Mouse (Mus musculus): ENCODE results near the gene Psmc1. TPM values are rescaled to one million over a fixed set of nuclear protein-coding genes. Genes with fewer than 3 reads are reported as not detected.

Gene Psmc1
- polyA plus RNA-seq, 1 experiment: 143 TPM

- no peak overlapping the region for H3K4me3 ChIP-seq (ENCODE audit: insufficient read depth, low read length)
- H3K4me1 ChIP-seq (ENCODE audit: control insufficient read depth, insufficient read depth, low read length): peaks cover 11% of the 10 kb centered on the region
- TF ChIP-seq POLR2A (IDR thresholded peaks at IDR 0.05; ENCODE audit: extremely low read depth, insufficient read depth, low read length): no peak
- peak; percentile 82 for TF ChIP-seq CTCF (IDR thresholded peaks at IDR 0.05; ENCODE audit: extremely low read depth, insufficient read depth, low read length)
- no peak overlapping the region for H3K27ac ChIP-seq (ENCODE audit: insufficient read depth, low read length)
Observed at GRCm38 (mm10) chr12:100131655-100132054, 21.7 kb downstream of the Psmc1 start.

DNA sequence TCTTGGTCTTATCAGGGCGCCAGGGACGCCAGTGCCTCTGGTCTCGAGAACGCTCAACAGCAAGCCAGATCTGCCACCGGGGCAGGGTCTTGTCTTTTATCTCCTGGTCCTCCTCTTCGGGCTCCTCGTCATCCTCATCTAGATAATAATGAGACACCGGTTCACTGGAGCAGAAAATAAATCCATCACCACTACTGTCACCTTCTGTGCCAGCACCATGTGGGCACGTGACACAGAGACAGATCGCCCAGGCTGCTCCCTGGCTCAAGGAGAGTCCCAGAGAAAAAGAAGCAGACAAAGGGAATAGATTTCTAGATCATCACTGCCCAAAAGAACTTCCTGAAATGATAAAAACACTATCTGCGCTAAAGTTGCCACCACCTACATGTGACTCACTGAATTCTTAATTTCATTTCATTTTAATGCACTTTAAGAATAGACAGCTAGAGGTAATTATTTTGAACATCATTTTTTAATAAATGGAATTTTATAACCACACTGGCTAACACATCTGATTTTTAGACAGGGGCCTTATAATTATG, 24.5 kb downstream of the Psmc1 start:
- no peak overlapping the region for H3K27ac ChIP-seq (ENCODE audit: insufficient read depth, low read length)
- H3K4me1 ChIP-seq (ENCODE audit: control insufficient read depth, insufficient read depth, low read length): peaks cover 4% of the 10 kb centered on the region; the same call in 1 of the 2 replicates
- TF ChIP-seq POLR2A (IDR thresholded peaks at IDR 0.05; ENCODE audit: extremely low read depth, insufficient read depth, low read length) (no peak), CTCF (IDR thresholded peaks at IDR 0.05; ENCODE audit: extremely low read depth, insufficient read depth, low read length) (no peak)
- H3K4me3 ChIP-seq (ENCODE audit: insufficient read depth, low read length): no peak overlapping the region

- TF ChIP-seq POLR2A (IDR thresholded peaks at IDR 0.05; ENCODE audit: extremely low read depth, insufficient read depth, low read length): no peak
- no peak for TF ChIP-seq CTCF (IDR thresholded peaks at IDR 0.05; ENCODE audit: extremely low read depth, insufficient read depth, low read length)
Observed at GRCm38 (mm10) chr12:100135117-100135516, 25.2 kb downstream of the Psmc1 start.

GRCm38 (mm10) chr12:100142848-100143523, 33.0 kb downstream of the Psmc1 start:
- TF ChIP-seq CTCF (IDR thresholded peaks at IDR 0.05; ENCODE audit: extremely low read depth, insufficient read depth, low read length) (no peak), POLR2A (IDR thresholded peaks at IDR 0.05; ENCODE audit: extremely low read depth, insufficient read depth, low read length) (no peak)
- Histone ChIP-seq H3K27ac (ENCODE audit: insufficient read depth, low read length) (no peak overlapping the region), H3K4me1 (ENCODE audit: control insufficient read depth, insufficient read depth, low read length) (no peaks in the 10 kb centered on the region)

More at GRCm38 (mm10) chr12:100135117-100135516, 25.2 kb downstream of the Psmc1 start:
- H3K4me1 ChIP-seq (ENCODE audit: control insufficient read depth, insufficient read depth, low read length): peaks cover 4% of the 10 kb centered on the region; the same call in 1 of the 2 replicates
- no peak overlapping the region for H3K27ac ChIP-seq (ENCODE audit: insufficient read depth, low read length)
- H3K4me3 ChIP-seq (ENCODE audit: insufficient read depth, low read length): no peak overlapping the region

GRCm38 (mm10) chr12:100143737-100144136, 33.8 kb downstream of the Psmc1 start:
- no peak overlapping the region for H3K27ac ChIP-seq (ENCODE audit: insufficient read depth, low read length)

More at GRCm38 (mm10) chr12:100142848-100143523, 33.0 kb downstream of the Psmc1 start:
- no peak overlapping the region for H3K4me3 ChIP-seq (ENCODE audit: insufficient read depth, low read length)

DNA sequence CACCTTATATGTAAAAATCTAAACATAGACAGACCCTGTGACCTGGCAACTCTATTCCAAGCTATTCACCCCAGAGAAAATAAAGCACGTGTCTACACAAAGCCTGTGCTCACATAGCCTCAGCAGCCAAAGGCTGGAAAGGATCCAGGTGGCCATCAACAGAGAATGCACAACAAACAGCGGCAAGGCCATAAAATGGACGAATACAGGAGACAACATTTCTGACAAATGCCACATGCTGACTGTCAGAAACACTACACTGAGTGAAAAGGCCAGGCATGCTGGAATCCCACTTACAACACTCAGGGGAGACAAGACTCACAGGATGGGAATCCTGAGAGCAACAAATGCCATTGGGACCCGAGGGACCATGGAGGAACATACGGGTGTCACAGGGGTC, 34.3 kb downstream of the Psmc1 start:
- TF ChIP-seq CTCF (IDR thresholded peaks at IDR 0.05; ENCODE audit: extremely low read depth, insufficient read depth, low read length) (no peak), POLR2A (IDR thresholded peaks at IDR 0.05; ENCODE audit: extremely low read depth, insufficient read depth, low read length) (no peak)
- no peaks in the 10 kb centered on the region for H3K4me1 ChIP-seq (ENCODE audit: control insufficient read depth, insufficient read depth, low read length)
- no peak overlapping the region for H3K4me3 ChIP-seq (ENCODE audit: insufficient read depth, low read length)
- no peak overlapping the region for H3K27ac ChIP-seq (ENCODE audit: insufficient read depth, low read length)

More at GRCm38 (mm10) chr12:100143737-100144136, 33.8 kb downstream of the Psmc1 start:
- Histone ChIP-seq H3K4me1 (ENCODE audit: control insufficient read depth, insufficient read depth, low read length) (no peaks in the 10 kb centered on the region), H3K4me3 (ENCODE audit: insufficient read depth, low read length) (no peak overlapping the region)
- no peak for TF ChIP-seq POLR2A (IDR thresholded peaks at IDR 0.05; ENCODE audit: extremely low read depth, insufficient read depth, low read length)
- TF ChIP-seq CTCF (IDR thresholded peaks at IDR 0.05; ENCODE audit: extremely low read depth, insufficient read depth, low read length): no peak

GRCm38 (mm10) chr12:100152466-100152865, 42.5 kb downstream of the Psmc1 start:
- Histone ChIP-seq H3K4me1 (ENCODE audit: control insufficient read depth, insufficient read depth, low read length) (no peaks in the 10 kb centered on the region), H3K27ac (ENCODE audit: insufficient read depth, low read length) (no peak overlapping the region), H3K4me3 (ENCODE audit: insufficient read depth, low read length) (no peak overlapping the region)
- TF ChIP-seq CTCF (IDR thresholded peaks at IDR 0.05; ENCODE audit: extremely low read depth, insufficient read depth, low read length) (no peak), POLR2A (IDR thresholded peaks at IDR 0.05; ENCODE audit: extremely low read depth, insufficient read depth, low read length) (no peak)

- Histone ChIP-seq H3K27ac (ENCODE audit: insufficient read depth, low read length) (no peak within 1 kb of the TSS), H3K4me3 (ENCODE audit: insufficient read depth, low read length) (peak within 1 kb of the TSS; percentile 40), H3K4me1 (ENCODE audit: control insufficient read depth, insufficient read depth, low read length) (peaks cover 1% of the 10 kb centered on the region; the same call in 1 of the 2 replicates)
- TF ChIP-seq POLR2A (IDR thresholded peaks at IDR 0.05; ENCODE audit: extremely low read depth, insufficient read depth, low read length) (peak; percentile 69; the same call in 1 of the 2 replicates), CTCF (IDR thresholded peaks at IDR 0.05; ENCODE audit: extremely low read depth, insufficient read depth, low read length) (no peak)
Observed at GRCm38 (mm10) chr12:100159261-100159975, 49.5 kb downstream of the Psmc1 start, which contains the start of gene Nrde2. Gene Nrde2 (minus strand): TSS chr12:100159653.

- Histone ChIP-seq H3K4me1 (ENCODE audit: control insufficient read depth, insufficient read depth, low read length) (no peaks in the 10 kb centered on the region), H3K4me3 (ENCODE audit: insufficient read depth, low read length) (no peak overlapping the region), H3K27ac (ENCODE audit: insufficient read depth, low read length) (no peak overlapping the region)
- no peak for TF ChIP-seq POLR2A (IDR thresholded peaks at IDR 0.05; ENCODE audit: extremely low read depth, insufficient read depth, low read length)
- no peak for TF ChIP-seq CTCF (IDR thresholded peaks at IDR 0.05; ENCODE audit: extremely low read depth, insufficient read depth, low read length)
Observed at GRCm38 (mm10) chr12:100164991-100165500, 55.1 kb downstream of the Psmc1 start.
